Mouse (Mus musculus) limb, embryonic 14.5 days (tissue): ENCODE measurements around the gene Plekhd1. TPM values are rescaled to one million over a fixed set of nuclear protein-coding genes. Genes with fewer than 3 reads are reported as not detected.
A peak's percentile ranks its signal among the peaks of the same experiment; 100 is the strongest.

ENCODE experiments used
- ATAC-seq: fragments of 200-750 bp; cut with Nextera tagmentation; 2 replicates; pipeline ENCODE4 v1.8.0; 2017; ENCODE audit warnings: low read depth, moderate number of reproducible peaks, moderate TSS enrichment; ENCODE audit not compliant: low FRiP score
- DNase-seq: peaks from one replicate; pipeline ENCODE4 v3.0.0-alpha.2; 2015; ENCODE audit warnings: low spot score
- H3K27ac ChIP-seq: fragments of 300-500 bp; sonication (generic); replicated peaks from 2 replicates; pipeline ENCODE4 v1.5.1; 2014; ENCODE audit warnings: low read depth, mild to moderate bottlenecking, low read length, moderate library complexity, mixed read lengths
- H3K27me3 ChIP-seq: fragments of 300-500 bp; sonication (generic); 2 replicates; pipeline ENCODE4 v1.6.1; 2014; ENCODE audit warnings: low read length, mixed read lengths; ENCODE audit not compliant: control insufficient read depth, insufficient read depth
- H3K36me3 ChIP-seq: fragments of 300-500 bp; sonication (generic); 2 replicates; pipeline ENCODE4 v1.6.1; 2014; ENCODE audit warnings: mild to moderate bottlenecking, low read length, moderate library complexity, mixed read lengths; ENCODE audit not compliant: control insufficient read depth, insufficient read depth
- H3K4me1 ChIP-seq: fragments of 300-500 bp; sonication (generic); 2 replicates; pipeline ENCODE4 v1.6.1; 2014; ENCODE audit warnings: antibody characterized with exemption, low read length, mixed read lengths; ENCODE audit not compliant: control insufficient read depth, insufficient read depth
- H3K4me2 ChIP-seq: fragments of 300-500 bp; sonication (generic); replicated peaks from 2 replicates; pipeline ENCODE4 v1.6.1; 2014; ENCODE audit warnings: low read depth, mild to moderate bottlenecking, low read length, moderate library complexity; ENCODE audit not compliant: severe bottlenecking
- H3K4me3 ChIP-seq: fragments of 300-500 bp; sonication (generic); replicated peaks from 2 replicates; pipeline ENCODE4 v1.5.1; 2014; ENCODE audit warnings: low read length
- H3K9ac ChIP-seq: fragments of 300-500 bp; sonication (generic); 2 replicates; pipeline ENCODE4 v1.6.1; 2014; ENCODE audit warnings: mild to moderate bottlenecking, low read depth, low read length, moderate library complexity; ENCODE audit not compliant: severe bottlenecking
- H3K9me3 ChIP-seq: fragments of 300-500 bp; sonication (generic); 2 replicates; pipeline ENCODE4 v1.6.1; 2016; ENCODE audit warnings: low read length; ENCODE audit not compliant: control insufficient read depth
- POLR2A ChIP-seq: fragments of 200-500 bp; IDR thresholded peaks from 2 replicates; pipeline ENCODE4 v1.8.0; 2012; ENCODE audit warnings: inconsistent platforms, mild to moderate bottlenecking, moderate library complexity, borderline replicate concordance; ENCODE audit not compliant: insufficient read depth, insufficient read length; ENCODE audit errors: extremely low read depth
- WGBS: fragments of 180-500 bp; shearing (Covaris S2); extraction: QIAGEN DNeasy Blood & Tissue Kit; methylation state at CpG from one replicate; pipeline ENCODE4 v1.1.7; 2014; 5-methylcytosine and 5-hydroxymethylcytosine counted together
- polyA plus RNA-seq, 2 experiments: library from polyadenylated mRNA; depleted of rRNA in 1 of 2; stranded (reverse) in 1 of 2; unstranded in 1 of 2; fragments of >200 nt; fragmentation: Nextera tagmentation in 1 of 2; extraction: Ambion mirVana in 1 of 2; gene quantifications; 2 replicates each; pipeline versions ENCODE4 v1.2.1 to v1.2.3; 2012 to 2014

Gene Plekhd1
- polyA plus RNA-seq, 2 experiments: 0.12 to 0.29 TPM

- Histone ChIP-seq H3K9me3 (no peaks in the 10 kb centered on the region), H3K9ac (no peak overlapping the region), H3K27me3 (peaks cover 12% of the 10 kb centered on the region), H3K4me2 (no peak overlapping the region), H3K4me3 (no peak overlapping the region), H3K27ac (no peak overlapping the region), H3K36me3 (no peaks in the 10 kb centered on the region), H3K4me1 (no peaks in the 10 kb centered on the region)
- TF ChIP-seq POLR2A: no peak
- no peak for DNase-seq
- 91% methylated on average over 6 of the region's 6 CpGs for WGBS
- no peak for ATAC-seq
Measured at GRCm38 (mm10) chr12:80751556-80751955, 59.2 kb downstream of the Plekhd1 start.

GRCm38 (mm10) chr12:80757751-80758558, 65.6 kb downstream of the Plekhd1 start:
- under 1% methylated on average over 110 of the region's 122 CpGs for WGBS
- H3K36me3 ChIP-seq: no peaks in the 10 kb centered on the region
- ATAC-seq (peak; percentile 84), DNase-seq (peak; percentile 77)
- H3K4me2 ChIP-seq: peak overlapping the region; percentile 99
- H3K4me1 ChIP-seq: peaks cover 17% of the 10 kb centered on the region
- no peak overlapping the region for H3K27ac ChIP-seq
- H3K4me3 ChIP-seq: peak overlapping the region; percentile 58
- no peak for TF ChIP-seq POLR2A
- H3K9me3 ChIP-seq: no peaks in the 10 kb centered on the region
- H3K9ac ChIP-seq: peak overlapping the region; percentile 53
- peaks cover 52% of the 10 kb centered on the region for H3K27me3 ChIP-seq

GRCm38 (mm10) chr12:80758559-80759386, 66.4 kb downstream of the Plekhd1 start:
- Histone ChIP-seq H3K27ac (no peak overlapping the region), H3K4me2 (peak overlapping the region; percentile 99), H3K4me1 (peaks cover 17% of the 10 kb centered on the region), H3K36me3 (no peaks in the 10 kb centered on the region), H3K9ac (peak overlapping the region; percentile 53), H3K4me3 (peak overlapping the region; percentile 58), H3K9me3 (no peaks in the 10 kb centered on the region), H3K27me3 (peaks cover 52% of the 10 kb centered on the region)
- DNase-seq (peak; percentile 7), ATAC-seq (no peak)
- no peak for TF ChIP-seq POLR2A
- WGBS: 4% methylated on average over 52 of the region's 92 CpGs

- no peak for ATAC-seq
Measured at GRCm38 (mm10) chr12:80759387-80759712, 67.0 kb downstream of the Plekhd1 start.

GRCm38 (mm10) chr12:80759713-80760395, 67.5 kb downstream of the Plekhd1 start:
- WGBS: 1% methylated on average over 21 of the region's 22 CpGs
- Histone ChIP-seq H3K4me1 (peaks cover 17% of the 10 kb centered on the region), H3K27me3 (peaks cover 52% of the 10 kb centered on the region), H3K9me3 (no peaks in the 10 kb centered on the region), H3K9ac (0 out of 2 replicates have a peak overlapping the region, but pooled peaks have one; percentile 13), H3K4me3 (peak overlapping the region; percentile 58), H3K27ac (no peak overlapping the region), H3K4me2 (peak overlapping the region; percentile 99), H3K36me3 (no peaks in the 10 kb centered on the region)
- no peak for TF ChIP-seq POLR2A
- ATAC-seq: no peak
- no peak for DNase-seq

More at GRCm38 (mm10) chr12:80759387-80759712, 67.0 kb downstream of the Plekhd1 start:
- H3K27me3 ChIP-seq: peaks cover 52% of the 10 kb centered on the region
- no peaks in the 10 kb centered on the region for H3K36me3 ChIP-seq
- 12% methylated on average over 9 of the region's 13 CpGs for WGBS
- H3K9ac ChIP-seq: 0 out of 2 replicates have a peak overlapping the region, but pooled peaks have one; percentile 53
- peaks cover 17% of the 10 kb centered on the region for H3K4me1 ChIP-seq
- no peaks in the 10 kb centered on the region for H3K9me3 ChIP-seq
- no peak for TF ChIP-seq POLR2A
- H3K4me2 ChIP-seq: peak overlapping the region; percentile 99
- no peak for DNase-seq
- no peak overlapping the region for H3K27ac ChIP-seq
- H3K4me3 ChIP-seq: peak overlapping the region; percentile 58
